Mouse (Mus musculus): Measurements from ENCODE around the gene Smarcc2. TPM values are rescaled to one million over a fixed set of nuclear protein-coding genes. Genes with fewer than 3 reads are reported as not detected.
A peak's percentile ranks its signal among the peaks of the same experiment; 100 is the strongest.

Gene Smarcc2
- polyA plus RNA-seq, 1 experiment from 2014 or later, result 109 TPM

- no peak for DNase-seq (ENCODE audit: low spot score)
- Histone ChIP-seq H3K4me1 (ENCODE audit: control insufficient read depth, insufficient read depth, low read length) (no peaks in the 10 kb centered on the region), H3K4me2 (ENCODE audit: low read depth, low read length) (no peak overlapping the region), H3K36me3 (replicated peaks; ENCODE audit: control insufficient read depth, insufficient read depth, low read depth, low read length) (no peaks in the 10 kb centered on the region), H3K4me3 (ENCODE audit: low read depth, low read length) (no peak overlapping the region), H3K9ac (replicated peaks; ENCODE audit: low read length) (no peak overlapping the region), H3K9me3 (replicated peaks; ENCODE audit: control insufficient read depth, low read length) (no peaks in the 10 kb centered on the region), H3K27ac (replicated peaks; ENCODE audit: low read depth, low read length) (no peak overlapping the region), H3K27me3 (ENCODE audit: control insufficient read depth, insufficient read depth, low read length) (no peaks in the 10 kb centered on the region)
- ATAC-seq (replicated peaks; ENCODE audit: insufficient number of reproducible peaks, low FRiP score, low TSS enrichment, low read depth), result no peak
- 84% methylated on average over 4 of the region's 4 CpGs for WGBS
Measured at GRCm38 (mm10) chr10:128445407-128445806, 13.6 kb upstream of the Smarcc2 start.

GRCm38 (mm10) chr10:128451014-128451413 lies 8.0 kb upstream of the Smarcc2 start:
- H3K27me3 ChIP-seq (ENCODE audit: control insufficient read depth, insufficient read depth, low read length), result no peaks in the 10 kb centered on the region
- ATAC-seq (replicated peaks; ENCODE audit: insufficient number of reproducible peaks, low FRiP score, low TSS enrichment, low read depth), result no peak
- H3K9me3 ChIP-seq (replicated peaks; ENCODE audit: control insufficient read depth, low read length), result no peaks in the 10 kb centered on the region
- H3K4me2 ChIP-seq (ENCODE audit: low read depth, low read length), result no peak overlapping the region
- no peaks in the 10 kb centered on the region for H3K4me1 ChIP-seq (ENCODE audit: control insufficient read depth, insufficient read depth, low read length)
- H3K36me3 ChIP-seq (replicated peaks; ENCODE audit: control insufficient read depth, insufficient read depth, low read depth, low read length), result no peaks in the 10 kb centered on the region
- no peak overlapping the region for H3K9ac ChIP-seq (replicated peaks; ENCODE audit: low read length)
- no peak overlapping the region for H3K27ac ChIP-seq (replicated peaks; ENCODE audit: low read depth, low read length)
- DNase-seq (ENCODE audit: low spot score), result no peak
- 85% methylated on average over 6 of the region's 6 CpGs for WGBS
- no peak overlapping the region for H3K4me3 ChIP-seq (ENCODE audit: low read depth, low read length)

- Histone ChIP-seq H3K27ac (replicated peaks; ENCODE audit: low read depth, low read length) (no peak overlapping the region), H3K9ac (replicated peaks; ENCODE audit: low read length) (no peak overlapping the region), H3K36me3 (replicated peaks; ENCODE audit: control insufficient read depth, insufficient read depth, low read depth, low read length) (no peaks in the 10 kb centered on the region), H3K4me3 (ENCODE audit: low read depth, low read length) (no peak overlapping the region), H3K4me2 (ENCODE audit: low read depth, low read length) (no peak overlapping the region), H3K9me3 (replicated peaks; ENCODE audit: control insufficient read depth, low read length) (no peaks in the 10 kb centered on the region), H3K4me1 (ENCODE audit: control insufficient read depth, insufficient read depth, low read length) (no peaks in the 10 kb centered on the region), H3K27me3 (ENCODE audit: control insufficient read depth, insufficient read depth, low read length) (no peaks in the 10 kb centered on the region)
- DNase-seq (ENCODE audit: low spot score) (no peak), ATAC-seq (replicated peaks; ENCODE audit: insufficient number of reproducible peaks, low FRiP score, low TSS enrichment, low read depth) (no peak)
- WGBS, result 69% methylated on average over 3 of the region's 3 CpGs
Measured at GRCm38 (mm10) chr10:128454471-128454870, 4.6 kb upstream of the Smarcc2 start.

GRCm38 (mm10) chr10:128455280-128455679 lies 3.8 kb upstream of the Smarcc2 start:
- Histone ChIP-seq H3K27ac (replicated peaks; ENCODE audit: low read depth, low read length) (no peak overlapping the region), H3K9me3 (replicated peaks; ENCODE audit: control insufficient read depth, low read length) (no peaks in the 10 kb centered on the region), H3K4me2 (ENCODE audit: low read depth, low read length) (no peak overlapping the region), H3K36me3 (replicated peaks; ENCODE audit: control insufficient read depth, insufficient read depth, low read depth, low read length) (no peaks in the 10 kb centered on the region), H3K4me3 (ENCODE audit: low read depth, low read length) (no peak overlapping the region), H3K27me3 (ENCODE audit: control insufficient read depth, insufficient read depth, low read length) (no peaks in the 10 kb centered on the region), H3K4me1 (ENCODE audit: control insufficient read depth, insufficient read depth, low read length) (no peaks in the 10 kb centered on the region), H3K9ac (replicated peaks; ENCODE audit: low read length) (no peak overlapping the region)
- ATAC-seq (replicated peaks; ENCODE audit: insufficient number of reproducible peaks, low FRiP score, low TSS enrichment, low read depth) (no peak), DNase-seq (ENCODE audit: low spot score) (peak; percentile 89)
- 2% methylated on average over 6 of the region's 6 CpGs for WGBS

GRCm38 (mm10) chr10:128457676-128458075 lies 1.4 kb upstream of the Smarcc2 start:
- no peak overlapping the region for H3K4me2 ChIP-seq (ENCODE audit: low read depth, low read length)
- no peaks in the 10 kb centered on the region for H3K27me3 ChIP-seq (ENCODE audit: control insufficient read depth, insufficient read depth, low read length)
- no peaks in the 10 kb centered on the region for H3K36me3 ChIP-seq (replicated peaks; ENCODE audit: control insufficient read depth, insufficient read depth, low read depth, low read length)
- H3K27ac ChIP-seq (replicated peaks; ENCODE audit: low read depth, low read length), result no peak overlapping the region
- ATAC-seq (replicated peaks; ENCODE audit: insufficient number of reproducible peaks, low FRiP score, low TSS enrichment, low read depth) (no peak), DNase-seq (ENCODE audit: low spot score) (no peak)
- no peaks in the 10 kb centered on the region for H3K9me3 ChIP-seq (replicated peaks; ENCODE audit: control insufficient read depth, low read length)
- H3K9ac ChIP-seq (replicated peaks; ENCODE audit: low read length), result no peak overlapping the region
- 86% methylated on average over 6 of the region's 6 CpGs for WGBS
- peaks cover 3% of the 10 kb centered on the region; the same call in 1 of the 2 replicates for H3K4me1 ChIP-seq (ENCODE audit: control insufficient read depth, insufficient read depth, low read length)
- no peak overlapping the region for H3K4me3 ChIP-seq (ENCODE audit: low read depth, low read length)

- WGBS, result 0% methylated on average over 29 of the region's 29 CpGs
- H3K9ac ChIP-seq (replicated peaks; ENCODE audit: low read length), result peak overlapping the region; percentile 96
- peak overlapping the region; percentile 87 for H3K4me3 ChIP-seq (ENCODE audit: low read depth, low read length)
- DNase-seq (ENCODE audit: low spot score), result peak; percentile 90
- no peaks in the 10 kb centered on the region for H3K9me3 ChIP-seq (replicated peaks; ENCODE audit: control insufficient read depth, low read length)
- H3K27me3 ChIP-seq (ENCODE audit: control insufficient read depth, insufficient read depth, low read length), result no peaks in the 10 kb centered on the region
- H3K36me3 ChIP-seq (replicated peaks; ENCODE audit: control insufficient read depth, insufficient read depth, low read depth, low read length), result no peaks in the 10 kb centered on the region
- peaks cover 3% of the 10 kb centered on the region; the same call in 1 of the 2 replicates for H3K4me1 ChIP-seq (ENCODE audit: control insufficient read depth, insufficient read depth, low read length)
- H3K4me2 ChIP-seq (ENCODE audit: low read depth, low read length), result peak overlapping the region; percentile 78
- H3K27ac ChIP-seq (replicated peaks; ENCODE audit: low read depth, low read length), result 0 out of 2 replicates have a peak overlapping the region, but pooled peaks have one; percentile 54
- peak; percentile 75 for ATAC-seq (replicated peaks; ENCODE audit: insufficient number of reproducible peaks, low FRiP score, low TSS enrichment, low read depth)
Measured at GRCm38 (mm10) chr10:128458348-128458718, 715 bp upstream of the Smarcc2 start.

GRCm38 (mm10) chr10:128459409-128460269 lies 591 bp downstream of the Smarcc2 start:
- peak; percentile 29 for ATAC-seq (replicated peaks; ENCODE audit: insufficient number of reproducible peaks, low FRiP score, low TSS enrichment, low read depth)
- DNase-seq (ENCODE audit: low spot score), result peak; percentile 43

GRCm38 (mm10) chr10:128460270-128460630 lies 1.2 kb downstream of the Smarcc2 start:
- Histone ChIP-seq H3K4me1 (ENCODE audit: control insufficient read depth, insufficient read depth, low read length) (peaks cover 3% of the 10 kb centered on the region; the same call in 1 of the 2 replicates), H3K27ac (replicated peaks; ENCODE audit: low read depth, low read length) (no peak overlapping the region; the same call in 1 of the 2 replicates), H3K9ac (replicated peaks; ENCODE audit: low read length) (peak overlapping the region; percentile 96), H3K4me3 (ENCODE audit: low read depth, low read length) (peak overlapping the region; percentile 87), H3K36me3 (replicated peaks; ENCODE audit: control insufficient read depth, insufficient read depth, low read depth, low read length) (peaks cover 13% of the 10 kb centered on the region), H3K9me3 (replicated peaks; ENCODE audit: control insufficient read depth, low read length) (no peaks in the 10 kb centered on the region), H3K4me2 (ENCODE audit: low read depth, low read length) (peak overlapping the region; percentile 78), H3K27me3 (ENCODE audit: control insufficient read depth, insufficient read depth, low read length) (no peaks in the 10 kb centered on the region)
- DNase-seq (ENCODE audit: low spot score), result peak; percentile 37
- 3% methylated on average over 5 of the region's 5 CpGs for WGBS
- no peak for ATAC-seq (replicated peaks; ENCODE audit: insufficient number of reproducible peaks, low FRiP score, low TSS enrichment, low read depth)

More at GRCm38 (mm10) chr10:128459409-128460269, 591 bp downstream of the Smarcc2 start:
- Histone ChIP-seq H3K4me1 (ENCODE audit: control insufficient read depth, insufficient read depth, low read length) (peaks cover 3% of the 10 kb centered on the region; the same call in 1 of the 2 replicates), H3K27me3 (ENCODE audit: control insufficient read depth, insufficient read depth, low read length) (no peaks in the 10 kb centered on the region), H3K36me3 (replicated peaks; ENCODE audit: control insufficient read depth, insufficient read depth, low read depth, low read length) (peaks cover 9% of the 10 kb centered on the region), H3K4me2 (ENCODE audit: low read depth, low read length) (peak overlapping the region; percentile 78), H3K9me3 (replicated peaks; ENCODE audit: control insufficient read depth, low read length) (no peaks in the 10 kb centered on the region), H3K4me3 (ENCODE audit: low read depth, low read length) (peak overlapping the region; percentile 87), H3K27ac (replicated peaks; ENCODE audit: low read depth, low read length) (peak overlapping the region; percentile 92), H3K9ac (replicated peaks; ENCODE audit: low read length) (peak overlapping the region; percentile 96)
- WGBS, result 2% methylated on average over 30 of the region's 67 CpGs
